Mouse (Mus musculus) E14TG2a.4 (cell line): ENCODE measurements around the gene Grm1.

Experiments used
- H3K27me3 ChIP-seq: 2 replicates; pipeline ENCODE4 v1.6.1; 2014; ENCODE audit warnings: low read length, control low read depth; ENCODE audit not compliant: insufficient read depth
- H3K36me3 ChIP-seq: 2 replicates; pipeline ENCODE4 v1.6.1; 2014; ENCODE audit warnings: low read length, control low read depth; ENCODE audit not compliant: insufficient read depth
- H3K4me1 ChIP-seq: replicated peaks from 2 replicates; pipeline ENCODE4 v1.6.1; 2014; ENCODE audit warnings: low read depth, low read length, control low read depth
- H3K4me3 ChIP-seq: replicated peaks from 2 replicates; pipeline ENCODE4 v1.5.1; 2014; ENCODE audit warnings: mild to moderate bottlenecking, low read length
- H3K9me3 ChIP-seq: 2 replicates; pipeline ENCODE4 v1.6.1; 2014; ENCODE audit warnings: low read length, control low read depth
- CTCF ChIP-seq: conservative IDR thresholded peaks from 2 replicates; pipeline ENCODE4 v1.5.1; 2014; ENCODE audit warnings: low read length
- NANOG ChIP-seq: IDR thresholded peaks from 2 replicates; pipeline ENCODE4 v1.6.1; 2014; ENCODE audit warnings: borderline replicate concordance, low read length, mixed read lengths
- POU5F1 ChIP-seq: IDR thresholded peaks from 2 replicates; pipeline ENCODE4 v1.6.1; 2014; ENCODE audit warnings: low read length, borderline replicate concordance

Grm1 gene

DNA sequence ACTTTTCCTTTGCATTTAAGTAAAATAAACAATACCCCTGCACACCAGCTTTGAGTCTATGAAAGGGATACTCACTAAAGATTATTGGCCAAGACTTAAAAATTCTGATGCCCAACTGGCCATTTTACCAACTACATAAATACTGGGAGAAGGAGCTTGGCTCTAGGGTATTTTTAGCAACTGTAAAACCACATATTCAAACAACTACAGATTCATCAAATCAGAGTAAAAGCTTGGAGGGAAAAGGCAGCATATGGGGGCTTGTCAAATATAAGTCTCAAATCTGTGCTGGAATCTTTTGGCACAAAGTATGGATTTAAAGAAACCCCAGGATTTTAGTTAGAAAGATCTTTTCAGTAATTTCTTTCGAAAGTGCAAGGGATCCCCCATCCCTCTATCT lies 380.8 kb downstream of the Grm1 start:
- Histone ChIP-seq H3K27me3 (no peaks in the 10 kb centered on the region), H3K4me3 (no peak overlapping the region), H3K36me3 (no peaks in the 10 kb centered on the region), H3K4me1 (no peaks in the 10 kb centered on the region), H3K9me3 (no peaks in the 10 kb centered on the region)
- no peak for TF ChIP-seq POU5F1
- TF ChIP-seq CTCF, result no peak
- TF ChIP-seq NANOG, result no peak

DNA sequence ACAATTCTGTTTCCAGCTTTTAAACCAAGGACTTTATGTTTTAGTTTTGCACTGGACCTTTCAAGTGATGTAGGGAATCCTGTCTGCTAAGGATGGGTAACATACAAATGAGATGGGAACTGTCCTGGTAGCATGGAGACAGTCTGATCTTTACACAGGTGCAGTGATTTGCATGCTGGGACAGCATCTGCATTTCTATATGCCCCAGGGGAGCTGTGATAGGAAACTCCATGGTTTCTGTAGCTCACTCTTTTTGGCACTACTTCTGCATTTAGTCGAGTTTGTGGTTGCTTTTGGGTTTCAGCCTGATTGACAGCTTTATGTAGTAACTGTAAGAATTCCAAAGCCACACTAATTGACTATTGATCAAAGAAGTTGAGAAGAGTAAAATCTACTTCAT lies 381.3 kb downstream of the Grm1 start:
- Histone ChIP-seq H3K4me3 (no peak overlapping the region), H3K27me3 (no peaks in the 10 kb centered on the region), H3K9me3 (no peaks in the 10 kb centered on the region), H3K36me3 (no peaks in the 10 kb centered on the region), H3K4me1 (no peaks in the 10 kb centered on the region)
- no peak for TF ChIP-seq CTCF
- no peak for TF ChIP-seq POU5F1
- TF ChIP-seq NANOG, result no peak

DNA sequence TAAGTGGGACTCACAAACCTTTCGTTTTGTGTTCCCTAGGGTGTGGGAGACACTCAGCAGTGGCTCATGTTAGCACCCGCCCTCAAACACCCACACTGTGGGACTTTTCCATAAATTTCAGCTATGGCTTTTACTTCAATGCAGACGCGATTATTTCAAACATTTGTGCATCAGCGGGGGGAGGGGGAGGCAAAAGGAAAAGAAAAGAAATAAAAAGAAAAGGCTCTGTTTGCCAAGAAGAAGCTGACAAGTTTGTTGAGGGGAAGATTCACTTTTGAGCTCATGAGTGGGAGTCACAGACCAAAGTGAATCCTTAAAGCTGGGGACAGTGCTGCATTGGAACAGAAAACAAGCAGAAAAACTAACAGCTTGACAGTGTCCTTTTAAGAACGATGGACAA lies 384.7 kb downstream of the Grm1 start:
- no peaks in the 10 kb centered on the region for H3K27me3 ChIP-seq
- no peak overlapping the region for H3K4me3 ChIP-seq
- no peaks in the 10 kb centered on the region for H3K36me3 ChIP-seq
- no peaks in the 10 kb centered on the region for H3K9me3 ChIP-seq
- TF ChIP-seq POU5F1 (no peak), NANOG (no peak), CTCF (no peak)
- no peaks in the 10 kb centered on the region for H3K4me1 ChIP-seq

- Histone ChIP-seq H3K27me3 (peaks cover 28% of the 10 kb centered on the region), H3K4me1 (peaks cover 10% of the 10 kb centered on the region; the same call in 1 of the 2 replicates), H3K36me3 (no peaks in the 10 kb centered on the region), H3K4me3 (peak overlapping the region; percentile 74), H3K9me3 (no peaks in the 10 kb centered on the region)
- TF ChIP-seq CTCF, result no peak
- TF ChIP-seq NANOG, result no peak
- TF ChIP-seq POU5F1, result no peak
Measured at GRCm38 (mm10) chr10:10689668-10690223, 392.4 kb downstream of the Grm1 start.

DNA sequence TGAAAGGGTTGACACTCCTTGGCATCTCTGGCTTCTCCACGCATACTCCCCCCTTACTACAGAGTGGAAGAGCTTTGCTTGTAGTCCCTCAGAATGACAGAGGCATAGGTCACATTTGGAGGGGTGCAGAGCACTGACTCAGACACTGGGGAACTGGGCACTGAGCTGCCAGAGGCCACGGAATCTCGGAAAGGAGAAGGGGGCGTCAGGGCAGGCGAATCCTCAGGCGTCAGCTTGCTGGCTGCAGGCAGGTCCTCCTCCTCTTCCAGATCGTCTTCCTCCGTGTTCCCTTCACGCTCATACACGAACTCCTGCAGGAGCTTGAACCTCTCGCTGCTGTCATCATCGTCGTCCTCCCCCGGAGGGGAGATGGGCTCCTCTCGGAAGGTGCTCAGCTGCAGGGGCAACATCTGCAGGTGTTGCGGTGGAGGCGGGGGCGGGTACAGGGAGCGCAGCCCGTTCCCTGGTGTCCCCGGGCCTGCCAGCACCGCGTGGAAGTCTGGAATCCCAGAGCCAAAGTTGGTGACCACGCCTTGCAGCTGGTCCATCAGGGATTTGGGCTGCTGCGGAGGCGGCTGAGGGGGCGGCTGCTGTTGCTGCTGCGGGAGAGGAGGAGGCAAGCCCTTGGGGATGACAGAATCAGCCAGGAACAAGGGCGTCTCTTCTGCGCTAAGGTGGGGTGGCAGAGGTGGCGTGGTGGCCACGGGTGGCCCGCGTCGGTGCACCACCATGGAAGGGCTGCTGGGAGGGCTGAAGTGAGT lies 393.1 kb downstream of the Grm1 start:
- Histone ChIP-seq H3K27me3 (peaks cover 28% of the 10 kb centered on the region), H3K4me3 (peak overlapping the region; percentile 74), H3K9me3 (no peaks in the 10 kb centered on the region), H3K36me3 (no peaks in the 10 kb centered on the region), H3K4me1 (peaks cover 10% of the 10 kb centered on the region; the same call in 1 of the 2 replicates)
- no peak for TF ChIP-seq CTCF
- no peak for TF ChIP-seq POU5F1
- no peak for TF ChIP-seq NANOG

GRCm38 (mm10) chr10:10681048-10681447 lies 401.1 kb downstream of the Grm1 start, which contains the start of gene Gm10944:
Gene Gm10944 (plus strand): TSS chr10:10681348.
- no peaks in the 10 kb centered on the region for H3K4me1 ChIP-seq
- TF ChIP-seq CTCF (no peak), POU5F1 (no peak), NANOG (no peak)

GRCm38 (mm10) chr10:10659976-10660375 lies 422.2 kb downstream of the Grm1 start:
- TF ChIP-seq POU5F1 (no peak), CTCF (no peak), NANOG (no peak)
- no peaks in the 10 kb centered on the region for H3K27me3 ChIP-seq
- no peaks in the 10 kb centered on the region for H3K9me3 ChIP-seq
- no peaks in the 10 kb centered on the region for H3K36me3 ChIP-seq
- H3K4me1 ChIP-seq, result no peaks in the 10 kb centered on the region
- H3K4me3 ChIP-seq, result no peak overlapping the region

More at GRCm38 (mm10) chr10:10681048-10681447, 401.1 kb downstream of the Grm1 start, which contains the start of gene Gm10944:
- Histone ChIP-seq H3K9me3 (no peaks in the 10 kb centered on the region), H3K27me3 (no peaks in the 10 kb centered on the region), H3K36me3 (no peaks in the 10 kb centered on the region), H3K4me3 (no peak within 1 kb of the TSS)

GRCm38 (mm10) chr10:10659161-10659560 lies 423.0 kb downstream of the Grm1 start:
- H3K27me3 ChIP-seq, result no peaks in the 10 kb centered on the region
- TF ChIP-seq CTCF, result no peak
- TF ChIP-seq NANOG, result no peak
- TF ChIP-seq POU5F1, result no peak
- H3K36me3 ChIP-seq, result no peaks in the 10 kb centered on the region
- no peak overlapping the region for H3K4me3 ChIP-seq
- no peaks in the 10 kb centered on the region for H3K9me3 ChIP-seq
- no peaks in the 10 kb centered on the region for H3K4me1 ChIP-seq

DNA sequence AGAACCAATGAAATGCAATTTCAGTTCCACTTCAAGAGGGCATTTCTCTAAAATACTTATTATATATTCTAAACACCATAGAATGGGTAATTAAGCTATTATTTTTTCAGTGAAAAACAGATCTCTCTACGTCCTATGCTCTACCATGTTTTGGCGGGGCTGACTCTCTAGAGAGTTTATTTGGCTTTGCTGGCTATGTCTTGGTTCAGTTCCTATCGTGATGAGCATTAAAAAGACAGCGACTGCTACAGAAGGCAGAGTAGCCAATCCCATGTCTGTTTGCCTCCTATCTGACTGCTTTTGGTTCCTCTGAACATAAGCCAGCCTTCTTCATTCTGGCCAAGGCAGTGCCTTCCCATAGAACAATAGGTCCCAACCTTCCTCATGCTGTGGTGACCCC lies 425.5 kb downstream of the Grm1 start:
- no peak overlapping the region for H3K4me3 ChIP-seq
- H3K4me1 ChIP-seq, result no peaks in the 10 kb centered on the region
- H3K27me3 ChIP-seq, result peaks cover 14% of the 10 kb centered on the region; the same call in 1 of the 2 replicates
- no peaks in the 10 kb centered on the region for H3K9me3 ChIP-seq
- no peaks in the 10 kb centered on the region for H3K36me3 ChIP-seq
- TF ChIP-seq NANOG (no peak), CTCF (no peak), POU5F1 (no peak)
